In genomic region chrX:135601298-135602029, GRCm38 (mm10) we compare ENCODE assay signal across 10 mouse cellular contexts. TPM values are rescaled to one million over a fixed set of nuclear protein-coding genes. Genes with fewer than 3 reads are reported as not detected.
A peak's percentile ranks its signal among the peaks of the same experiment; 100 is the strongest.
DNase-seq lines count a peak whose midpoint lies in the region; ATAC-seq and TF ChIP-seq lines count a peak whose summit lies in the region.
"Not testable (repeated sequence)": the region's sequence is repeated elsewhere in the genome, so short reads cannot be mapped to it uniquely, and the experiment has no call there.
"Had no signal": no experiment of that assay in that cellular context is flagged by ENCODE, and none has a peak within 500 bp of the region (broad histone marks: within the 10 kb centered on the region; RNA-seq: fewer than 3 reads in every experiment).

No protein-coding gene starts in this region.

- 71% methylated on average over 3 of the region's 3 CpGs for WGBS in hindbrain, postnatal 0 days

- not testable (repeated sequence) for H3K4me2 ChIP-seq in hindbrain, postnatal 0 days (ENCODE audit: low read depth, low read length)

- TF ChIP-seq CTCF in hindbrain, postnatal 0 days (IDR thresholded peaks at IDR 0.05; ENCODE audit: low read depth), result peak; percentile 69

- DNase-seq in 3T3-L1 (ENCODE audit: low read depth, low spot score) (peak; percentile 20), ZHBTc4 (ENCODE audit: low read depth, low spot score) (peak; percentile 77)
- peak; percentile 13 to 36 for DNase-seq in cerebellum, postnatal 10 days
- DNase-seq in frontal cortex, postnatal 36 days (ENCODE audit: low spot score in 2 of 2), result peak; percentile 31 to 80
- DNase-seq in hindbrain, postnatal 0 days (ENCODE audit: low spot score), result peak; percentile 63
- DNase-seq in layer of hippocampus, postnatal 14 days (ENCODE audit: low spot score in 2 of 2), result peak; percentile 10 to 54
- peak; percentile 41 for DNase-seq in lung, postnatal 10 days
- peak; percentile 37 for DNase-seq in right cerebral cortex, postnatal 25 days

- H3K27ac ChIP-seq in hindbrain, postnatal 0 days, result not testable (repeated sequence)

- H3K9ac ChIP-seq in hindbrain, postnatal 0 days (replicated peaks; ENCODE audit: low read length), result not testable (repeated sequence)

- H3K4me3 ChIP-seq in hindbrain, postnatal 0 days (ENCODE audit: low read length), result not testable (repeated sequence)

- H3K9me3 ChIP-seq in hindbrain, postnatal 0 days (ENCODE audit: low read length), result not testable (repeated sequence)

- not testable (repeated sequence) for H3K4me1 ChIP-seq in hindbrain, postnatal 0 days (ENCODE audit: insufficient read depth, low read length)

- not testable (repeated sequence) for H3K27me3 ChIP-seq in hindbrain, postnatal 0 days (ENCODE audit: insufficient read depth, low read length)

- ATAC-seq in hindbrain, postnatal 0 days, result peak; percentile 71

- H3K36me3 ChIP-seq in hindbrain, postnatal 0 days (ENCODE audit: insufficient read depth, low read length), result not testable (repeated sequence)

RNA-seq across cellular contexts. Expression of gene Nxf7, which starts 2.9 kb away (rescaled TPM):
- not detected in 2 replicates for total RNA-seq in hindbrain, postnatal 0 days (2014; rRNA removed)
- 0.24 TPM in 1 of 2 replicates, not detected in the other for polyA plus RNA-seq in hindbrain, postnatal 0 days (2015; fragmentation: Nextera tagmentation; extraction: Ambion mirVana)
- not detected for total RNA-seq in layer of hippocampus, postnatal 14 days (2021)
- polyA plus RNA-seq: limb, embryonic 13.5 days had no signal

RNA-seq across cellular contexts. Expression of gene Prame, which starts 26.0 kb away (rescaled TPM):
- not detected in 2 replicates for total RNA-seq in hindbrain, postnatal 0 days (2014; rRNA removed)
- polyA plus RNA-seq in hindbrain, postnatal 0 days (2015; fragmentation: Nextera tagmentation; extraction: Ambion mirVana), result not detected in 2 replicates
- total RNA-seq in layer of hippocampus, postnatal 14 days (2021), result not detected
- polyA plus RNA-seq: heart, embryonic 14.5 days had no signal

Comparison
In these comparisons a context has a peak if more than half of its experiments do, and no peak if none do; other contexts are left out.
1. DNase-seq: peak in every context shown above with its lines; median percentile 77 in ZHBTc4; 63 in hindbrain, postnatal 0 days; 56 in frontal cortex, postnatal 36 days; 41 in lung, postnatal 10 days; 37 in right cerebral cortex, postnatal 25 days; 32 in layer of hippocampus, postnatal 14 days; 24 in cerebellum, postnatal 10 days; 20 in 3T3-L1.